Mouse (Mus musculus): Measurements from ENCODE around the gene Son. TPM values are rescaled to one million over a fixed set of nuclear protein-coding genes. Genes with fewer than 3 reads are reported as not detected.

Son gene
- polyA plus RNA-seq, 1 experiment from 2014 or later: 138 TPM

DNA sequence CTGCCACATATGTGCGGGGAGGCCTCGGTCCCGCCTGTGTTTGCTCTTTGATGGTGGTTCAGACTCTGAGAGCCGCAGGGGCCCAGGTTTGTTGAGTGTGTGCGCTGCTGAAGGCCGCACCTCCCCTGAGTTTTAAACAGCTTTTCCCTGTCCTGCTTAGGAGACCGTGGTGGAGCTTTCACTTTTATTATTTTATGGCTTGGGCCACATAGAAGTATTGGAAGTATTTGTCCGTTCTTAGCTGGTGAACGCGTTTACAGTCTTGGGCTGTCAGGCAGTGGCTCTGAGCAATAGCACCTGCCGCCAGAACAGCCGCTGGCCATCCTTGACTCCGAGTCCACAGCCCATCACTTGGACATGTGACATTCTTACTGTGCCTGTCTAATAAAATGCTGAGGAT, 54.6 kb downstream of the Son start:
- Histone ChIP-seq H3K4me2 (ENCODE audit: low read length) (no peak overlapping the region), H3K4me3 (ENCODE audit: low read depth, low read length) (no peak overlapping the region)

DNA sequence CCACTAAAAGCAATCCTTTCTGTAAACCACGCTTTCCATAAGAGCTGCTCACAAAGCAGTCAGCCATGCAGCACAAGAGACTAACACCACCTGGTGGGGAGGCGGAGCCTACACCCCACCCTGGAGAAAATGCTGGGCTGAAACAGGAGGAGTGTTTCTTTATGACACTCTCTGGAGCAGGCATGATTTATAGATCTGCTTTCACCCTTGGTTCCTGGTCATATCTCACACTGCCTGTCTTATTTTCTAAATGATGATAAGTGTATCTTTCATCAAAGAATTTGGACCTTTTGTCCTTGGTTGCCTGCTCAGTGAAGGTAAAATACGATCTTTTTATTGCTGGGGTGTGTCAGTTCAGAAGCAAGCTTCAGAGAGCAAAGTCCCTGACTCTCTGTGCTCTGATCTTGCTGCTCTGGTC, 55.5 kb downstream of the Son start:
- WGBS: 40% methylated on average over 3 of the region's 3 CpGs
- Histone ChIP-seq H3K27ac (ENCODE audit: low read depth) (no peak overlapping the region), H3K9ac (ENCODE audit: low read length) (no peak overlapping the region), H3K4me2 (ENCODE audit: low read length) (no peak overlapping the region), H3K36me3 (ENCODE audit: control insufficient read depth, insufficient read depth, low read length) (peaks cover 45% of the 10 kb centered on the region), H3K4me3 (ENCODE audit: low read depth, low read length) (no peak overlapping the region), H3K27me3 (replicated peaks; ENCODE audit: control insufficient read depth, insufficient read depth, low read length) (no peaks in the 10 kb centered on the region), H3K4me1 (replicated peaks; ENCODE audit: control insufficient read depth, insufficient read depth, low read length) (peaks cover 12% of the 10 kb centered on the region; the same call in 1 of the 2 replicates), H3K9me3 (ENCODE audit: control insufficient read depth, low read length) (no peaks in the 10 kb centered on the region)
- DNase-seq (ENCODE audit: low spot score) (peak; percentile 67), ATAC-seq (replicated peaks; ENCODE audit: low FRiP score, low TSS enrichment, low read depth) (peak; percentile 89)

More for the DNA sequence above, 54.6 kb downstream of the Son start:
- no peaks in the 10 kb centered on the region for H3K9me3 ChIP-seq (ENCODE audit: control insufficient read depth, low read length)
- no peak overlapping the region for H3K9ac ChIP-seq (ENCODE audit: low read length)
- H3K27ac ChIP-seq (ENCODE audit: low read depth): peak overlapping the region; percentile 38; the same call in 1 of the 2 replicates
- peak; percentile 40 for ATAC-seq (replicated peaks; ENCODE audit: low FRiP score, low TSS enrichment, low read depth)
- 38% methylated on average over 13 of the region's 13 CpGs for WGBS
- peak; percentile 65 for DNase-seq (ENCODE audit: low spot score)
- H3K36me3 ChIP-seq (ENCODE audit: control insufficient read depth, insufficient read depth, low read length): peaks cover 45% of the 10 kb centered on the region
- no peaks in the 10 kb centered on the region for H3K27me3 ChIP-seq (replicated peaks; ENCODE audit: control insufficient read depth, insufficient read depth, low read length)
- peaks cover 12% of the 10 kb centered on the region; the same call in 1 of the 2 replicates for H3K4me1 ChIP-seq (replicated peaks; ENCODE audit: control insufficient read depth, insufficient read depth, low read length)

DNA sequence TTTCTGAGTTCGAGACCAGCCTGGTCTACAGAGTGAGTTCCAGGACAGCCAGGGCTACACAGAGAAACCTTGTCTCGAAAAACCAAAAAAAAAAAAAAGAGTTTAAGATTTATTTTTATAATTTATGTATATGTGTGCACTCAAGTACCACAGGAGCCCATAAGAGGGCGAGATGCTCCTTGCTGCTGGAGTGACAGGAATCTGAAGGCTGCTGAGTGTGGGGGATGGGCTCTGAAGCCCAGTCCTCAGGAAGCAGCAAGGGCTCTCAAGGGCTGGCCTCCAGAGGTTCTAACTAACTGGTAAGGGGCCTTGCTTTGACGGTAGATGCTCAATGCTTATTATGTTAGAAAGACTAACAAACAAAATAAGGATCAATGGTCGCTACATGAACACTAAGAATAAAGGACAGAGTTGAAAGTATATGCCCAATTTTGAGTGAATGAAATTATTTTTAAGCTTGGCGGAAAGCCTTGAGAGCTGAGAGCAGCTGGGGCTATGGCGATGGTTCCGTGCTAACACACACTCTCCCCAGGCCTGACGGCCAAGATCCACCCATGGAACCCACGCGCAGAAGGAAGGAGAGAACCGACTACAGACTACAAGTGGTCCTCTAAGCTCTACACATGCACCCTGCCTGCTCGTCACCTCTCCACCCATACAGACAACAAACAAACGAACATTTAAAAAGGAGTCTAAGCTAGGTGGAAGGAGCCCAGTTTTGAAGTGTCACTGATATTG, 57.5 kb downstream of the Son start:
- no peak overlapping the region for H3K27ac ChIP-seq (ENCODE audit: low read depth)
- ATAC-seq (replicated peaks; ENCODE audit: low FRiP score, low TSS enrichment, low read depth) (no peak), DNase-seq (ENCODE audit: low spot score) (no peak)
- no peak overlapping the region for H3K4me3 ChIP-seq (ENCODE audit: low read depth, low read length)
- no peaks in the 10 kb centered on the region for H3K9me3 ChIP-seq (ENCODE audit: control insufficient read depth, low read length)
- peaks cover 41% of the 10 kb centered on the region for H3K36me3 ChIP-seq (ENCODE audit: control insufficient read depth, insufficient read depth, low read length)
- WGBS: 87% methylated on average over 14 of the region's 14 CpGs
- H3K4me2 ChIP-seq (ENCODE audit: low read length): no peak overlapping the region
- H3K27me3 ChIP-seq (replicated peaks; ENCODE audit: control insufficient read depth, insufficient read depth, low read length): no peaks in the 10 kb centered on the region
- peaks cover 12% of the 10 kb centered on the region; the same call in 1 of the 2 replicates for H3K4me1 ChIP-seq (replicated peaks; ENCODE audit: control insufficient read depth, insufficient read depth, low read length)
- no peak overlapping the region for H3K9ac ChIP-seq (ENCODE audit: low read length)

- no peak overlapping the region for H3K9ac ChIP-seq (ENCODE audit: low read length)
- no peak for DNase-seq (ENCODE audit: low spot score)
- no peak overlapping the region for H3K4me3 ChIP-seq (ENCODE audit: low read depth, low read length)
- H3K27ac ChIP-seq (ENCODE audit: low read depth): no peak overlapping the region
- no peaks in the 10 kb centered on the region for H3K27me3 ChIP-seq (replicated peaks; ENCODE audit: control insufficient read depth, insufficient read depth, low read length)
- H3K36me3 ChIP-seq (ENCODE audit: control insufficient read depth, insufficient read depth, low read length): peaks cover 76% of the 10 kb centered on the region
- H3K9me3 ChIP-seq (ENCODE audit: control insufficient read depth, low read length): no peaks in the 10 kb centered on the region
- H3K4me1 ChIP-seq (replicated peaks; ENCODE audit: control insufficient read depth, insufficient read depth, low read length): no peaks in the 10 kb centered on the region
- ATAC-seq (replicated peaks; ENCODE audit: low FRiP score, low TSS enrichment, low read depth): no peak
- WGBS: 83% methylated on average over 7 of the region's 7 CpGs
- no peak overlapping the region for H3K4me2 ChIP-seq (ENCODE audit: low read length)
Measured at GRCm38 (mm10) chr16:91710241-91710640, 62.9 kb downstream of the Son start.

DNA sequence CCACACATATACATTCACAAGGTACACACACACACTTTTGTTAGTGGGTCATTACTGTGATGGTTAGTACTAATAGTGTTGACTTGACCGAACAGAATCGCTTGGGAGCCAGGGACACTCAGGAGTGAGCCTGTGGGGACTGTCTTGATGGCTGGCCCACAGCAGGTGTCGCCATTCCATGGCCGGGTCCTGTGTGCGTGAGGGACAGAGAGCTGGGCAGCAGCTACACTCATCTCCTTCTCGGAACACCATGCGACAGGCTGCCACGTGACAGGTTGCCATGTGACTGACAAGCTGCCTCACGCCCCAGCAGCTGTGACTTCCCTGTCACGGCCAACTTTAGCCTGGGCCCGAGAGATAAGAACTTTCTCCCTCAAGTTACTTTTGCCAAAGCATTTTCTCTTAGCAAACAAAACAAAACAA, 69.6 kb downstream of the Son start:
- DNase-seq (ENCODE audit: low spot score) (no peak), ATAC-seq (replicated peaks; ENCODE audit: low FRiP score, low TSS enrichment, low read depth) (no peak)
- Histone ChIP-seq H3K36me3 (ENCODE audit: control insufficient read depth, insufficient read depth, low read length) (peaks cover 46% of the 10 kb centered on the region), H3K27me3 (replicated peaks; ENCODE audit: control insufficient read depth, insufficient read depth, low read length) (no peaks in the 10 kb centered on the region), H3K4me1 (replicated peaks; ENCODE audit: control insufficient read depth, insufficient read depth, low read length) (no peaks in the 10 kb centered on the region), H3K27ac (ENCODE audit: low read depth) (no peak overlapping the region), H3K4me2 (ENCODE audit: low read length) (no peak overlapping the region), H3K4me3 (ENCODE audit: low read depth, low read length) (no peak overlapping the region), H3K9me3 (ENCODE audit: control insufficient read depth, low read length) (no peaks in the 10 kb centered on the region), H3K9ac (ENCODE audit: low read length) (no peak overlapping the region)
- WGBS: 87% methylated on average over 11 of the region's 11 CpGs

DNA sequence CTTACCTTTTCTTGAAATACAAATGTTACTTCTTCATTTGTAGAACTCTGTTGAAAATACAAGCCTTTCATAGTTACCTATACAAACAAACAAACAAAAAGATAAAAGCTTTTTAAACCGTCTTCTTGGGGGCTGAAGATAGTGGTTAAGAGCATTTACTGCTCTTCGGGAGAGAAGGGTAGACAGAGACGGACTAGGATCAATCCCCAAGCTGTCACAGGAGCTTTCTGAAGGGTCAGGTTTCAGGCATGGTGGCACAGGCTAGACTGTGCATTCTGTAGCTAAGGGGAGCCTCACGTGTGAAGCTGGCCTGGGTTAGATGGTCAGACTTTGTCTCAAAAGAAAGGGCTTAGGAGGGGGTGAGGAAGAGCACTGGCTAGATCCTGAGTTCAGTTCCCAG, 70.1 kb downstream of the Son start:
- Histone ChIP-seq H3K9ac (ENCODE audit: low read length) (no peak overlapping the region), H3K27me3 (replicated peaks; ENCODE audit: control insufficient read depth, insufficient read depth, low read length) (no peaks in the 10 kb centered on the region), H3K4me1 (replicated peaks; ENCODE audit: control insufficient read depth, insufficient read depth, low read length) (no peaks in the 10 kb centered on the region), H3K9me3 (ENCODE audit: control insufficient read depth, low read length) (no peaks in the 10 kb centered on the region), H3K4me3 (ENCODE audit: low read depth, low read length) (no peak overlapping the region), H3K4me2 (ENCODE audit: low read length) (no peak overlapping the region), H3K27ac (ENCODE audit: low read depth) (no peak overlapping the region), H3K36me3 (ENCODE audit: control insufficient read depth, insufficient read depth, low read length) (peaks cover 42% of the 10 kb centered on the region)
- 86% methylated on average over 4 of the region's 4 CpGs for whole genome bisulfite sequencing
- ATAC-seq (replicated peaks; ENCODE audit: low FRiP score, low TSS enrichment, low read depth): no peak
- DNase-seq (ENCODE audit: low spot score): no peak

DNA sequence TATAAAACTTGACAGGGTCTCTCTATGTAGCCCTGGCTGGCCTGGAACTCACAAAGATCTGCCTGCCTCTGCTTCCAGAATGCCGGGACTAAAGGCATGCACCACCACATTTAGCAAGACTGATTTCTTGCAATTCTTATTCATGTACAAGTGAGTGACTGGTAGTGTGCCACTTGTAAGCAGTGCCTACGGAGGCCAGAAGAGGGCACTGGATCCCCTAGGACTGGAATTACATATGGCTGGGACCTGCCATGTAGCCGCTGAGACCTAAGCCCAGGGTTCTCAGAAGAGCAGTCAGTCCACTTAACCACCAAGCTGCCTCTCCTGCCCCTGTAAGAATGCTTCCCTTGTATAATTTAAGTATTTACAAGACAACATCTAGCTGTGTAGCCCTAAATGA, 76.9 kb downstream of the Son start:
- peaks cover 7% of the 10 kb centered on the region; the same call in 1 of the 2 replicates for H3K36me3 ChIP-seq (ENCODE audit: control insufficient read depth, insufficient read depth, low read length)
- no peak overlapping the region for H3K4me3 ChIP-seq (ENCODE audit: low read depth, low read length)
- H3K4me1 ChIP-seq (replicated peaks; ENCODE audit: control insufficient read depth, insufficient read depth, low read length): peaks cover 11% of the 10 kb centered on the region
- no peak overlapping the region for H3K9ac ChIP-seq (ENCODE audit: low read length)
- H3K9me3 ChIP-seq (ENCODE audit: control insufficient read depth, low read length): no peaks in the 10 kb centered on the region
- no peak for DNase-seq (ENCODE audit: low spot score)
- ATAC-seq (replicated peaks; ENCODE audit: low FRiP score, low TSS enrichment, low read depth): no peak
- H3K4me2 ChIP-seq (ENCODE audit: low read length): no peak overlapping the region
- H3K27ac ChIP-seq (ENCODE audit: low read depth): no peak overlapping the region
- 62% methylated on average over 3 of the region's 3 CpGs for WGBS
- no peaks in the 10 kb centered on the region for H3K27me3 ChIP-seq (replicated peaks; ENCODE audit: control insufficient read depth, insufficient read depth, low read length)

- Histone ChIP-seq H3K27ac (ENCODE audit: low read depth) (no peak overlapping the region), H3K4me3 (ENCODE audit: low read depth, low read length) (peak overlapping the region; percentile 84), H3K9me3 (ENCODE audit: control insufficient read depth, low read length) (no peaks in the 10 kb centered on the region), H3K9ac (ENCODE audit: low read length) (no peak overlapping the region), H3K4me1 (replicated peaks; ENCODE audit: control insufficient read depth, insufficient read depth, low read length) (peaks cover 20% of the 10 kb centered on the region), H3K36me3 (ENCODE audit: control insufficient read depth, insufficient read depth, low read length) (no peaks in the 10 kb centered on the region), H3K27me3 (replicated peaks; ENCODE audit: control insufficient read depth, insufficient read depth, low read length) (no peaks in the 10 kb centered on the region), H3K4me2 (ENCODE audit: low read length) (peak overlapping the region; percentile 50)
- DNase-seq (ENCODE audit: low spot score) (no peak), ATAC-seq (replicated peaks; ENCODE audit: low FRiP score, low TSS enrichment, low read depth) (no peak)
- WGBS: 86% methylated on average over 15 of the region's 15 CpGs
Measured at GRCm38 (mm10) chr16:91727433-91727832, 80.1 kb downstream of the Son start.

Data from intestine, embryonic 14.5 days (tissue).